ENCODE assay signal across 9 mouse cellular contexts in the genomic region with DNA sequence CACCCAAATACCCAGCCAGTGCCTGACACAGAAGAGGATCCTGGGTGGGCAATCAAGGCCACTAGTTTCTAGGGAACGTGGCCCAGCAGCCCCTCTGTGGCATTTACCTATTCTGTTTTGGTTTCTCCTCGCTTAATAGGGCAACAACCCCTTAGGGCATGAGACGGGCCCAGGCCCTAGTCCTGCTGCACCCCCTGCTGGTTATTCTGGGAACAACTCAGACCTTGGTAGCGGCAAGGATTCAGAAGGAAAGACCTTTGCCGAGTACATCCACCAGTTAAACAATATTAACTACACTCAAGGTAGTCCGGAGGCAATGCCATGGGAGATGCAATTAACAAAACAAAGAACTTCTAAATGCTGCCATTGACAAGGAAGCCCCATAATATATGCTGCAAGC. TPM values are rescaled to one million over a fixed set of nuclear protein-coding genes. Genes with fewer than 3 reads are reported as not detected.
A peak's percentile ranks its signal among the peaks of the same experiment; 100 is the strongest.
DNase-seq lines count a peak whose midpoint lies in the region; ATAC-seq lines count a peak whose summit lies in the region.
"Had no signal": no experiment of that assay in that cellular context is flagged by ENCODE, and none has a peak within 500 bp of the region (broad histone marks: within the 10 kb centered on the region; RNA-seq: fewer than 3 reads in every experiment).

No protein-coding gene starts in this region.

- H3K9me3 ChIP-seq in midbrain, embryonic 13.5 days: no peaks in the 10 kb centered on the region
- H3K9me3 ChIP-seq: limb, embryonic 12.5 days had no signal

- WGBS in midbrain, embryonic 13.5 days: 14% methylated on average over 6 of the region's 6 CpGs

- H3K4me2 ChIP-seq in midbrain, embryonic 13.5 days (replicated peaks): no peak overlapping the region
- H3K4me2 ChIP-seq: limb, embryonic 12.5 days had no signal

- H3K27me3 ChIP-seq in midbrain, embryonic 13.5 days: 0 out of 2 replicates have a peak, but pooled peaks cover 3% of the 10 kb centered on the region

- intact Hi-C loops in left cerebral cortex, postnatal 36 days (cut with DNase I): loop anchor here (2.0 kb wide), 1 partner anchor 84 kb away; no protein-coding TSS in a partner anchor

- DNase-seq in CD4-positive, CD25-positive, alpha-beta regulatory T cell, adult 2 months (ENCODE audit: low read depth, low spot score): peak; percentile 67
- peak; percentile 83 for DNase-seq in cerebellum, adult 9-10 months
- DNase-seq in frontal cortex, postnatal 14 days (ENCODE audit: low spot score in 2 of 2): peak; percentile 59 to 84
- DNase-seq in kidney, adult 18-20 months: peak; percentile 80
- DNase-seq in left cerebral cortex, postnatal 36 days (ENCODE audit: low spot score in 2 of 2): peak; percentile 74 to 79
- DNase-seq in spleen, postnatal 10 days (ENCODE audit: low spot score in 2 of 2): peak; percentile 54 to 76

- peaks cover 9% of the 10 kb centered on the region; the same call in 1 of the 2 replicates for H3K36me3 ChIP-seq in midbrain, embryonic 13.5 days
- H3K36me3 ChIP-seq: limb, embryonic 12.5 days had no signal

- no peak overlapping the region for H3K4me3 ChIP-seq in midbrain, embryonic 13.5 days (replicated peaks)
- H3K4me3 ChIP-seq: limb, embryonic 12.5 days had no signal

- 0 out of 2 replicates have a peak, but pooled peaks cover 3% of the 10 kb centered on the region for H3K4me1 ChIP-seq in midbrain, embryonic 13.5 days (replicated peaks)
- H3K4me1 ChIP-seq: limb, embryonic 12.5 days had no signal

- no peak for ATAC-seq in CD4-positive, CD25-positive, alpha-beta regulatory T cell, adult 4 months
- ATAC-seq in midbrain, embryonic 13.5 days: 0 out of 2 replicates have a peak, but pooled peaks have one; percentile 65

- no peak overlapping the region for H3K9ac ChIP-seq in midbrain, embryonic 13.5 days (replicated peaks)
- H3K9ac ChIP-seq: limb, embryonic 12.5 days had no signal

- no peak overlapping the region for H3K27ac ChIP-seq in midbrain, embryonic 13.5 days
- H3K27ac ChIP-seq: limb, embryonic 12.5 days had no signal

RNA-seq across cellular contexts. Expression of a gene that starts 11.2 kb away (rescaled TPM):
- polyA plus RNA-seq in CD4-positive, CD25-positive, alpha-beta regulatory T cell, adult 4 months (2017; shearing (Covaris generic)): not detected
- under 1 TPM; 0.32 to 0.35 TPM for total RNA-seq in left cerebral cortex, postnatal 36 days (2021)
- polyA plus RNA-seq in midbrain, embryonic 13.5 days (2015; fragmentation: Nextera tagmentation; extraction: Ambion mirVana): 0.63 and 1.1 TPM in 2 replicates
- polyA plus RNA-seq: limb, embryonic 12.5 days had no signal

RNA-seq across cellular contexts. Expression of a gene that starts 15.7 kb away (rescaled TPM):
- 1 to 10 TPM in 1 of 2 experiments, under 1 TPM in 1; 0.54 to 1.8 TPM for polyA plus RNA-seq in CD4-positive, CD25-positive, alpha-beta regulatory T cell, adult 4 months (2017; shearing (Covaris generic))
- 10 to 100 TPM; 29.0 to 38.5 TPM for total RNA-seq in left cerebral cortex, postnatal 36 days (2021)
- polyA plus RNA-seq in midbrain, embryonic 13.5 days (2015; fragmentation: Nextera tagmentation; extraction: Ambion mirVana): 14.8 and 19.7 TPM in 2 replicates

RNA-seq across cellular contexts. Expression of a gene that starts 39.3 kb away (rescaled TPM):
- 1 to 10 TPM; 4.4 to 7.0 TPM for polyA plus RNA-seq in CD4-positive, CD25-positive, alpha-beta regulatory T cell, adult 4 months (2017; shearing (Covaris generic))
- total RNA-seq in left cerebral cortex, postnatal 36 days (2021): 100 to 1,000 TPM in 1 of 2 experiments, 10 to 100 TPM in 1; 89.8 to 116 TPM
- polyA plus RNA-seq in midbrain, embryonic 13.5 days (2015; fragmentation: Nextera tagmentation; extraction: Ambion mirVana): 15.2 and 17.3 TPM in 2 replicates

RNA-seq across cellular contexts. Expression of a gene that starts 54.2 kb away (rescaled TPM):
- polyA plus RNA-seq in CD4-positive, CD25-positive, alpha-beta regulatory T cell, adult 4 months (2017; shearing (Covaris generic)): not detected
- 100 to 1,000 TPM; 120 to 122 TPM for total RNA-seq in left cerebral cortex, postnatal 36 days (2021)
- polyA plus RNA-seq in midbrain, embryonic 13.5 days (2015; fragmentation: Nextera tagmentation; extraction: Ambion mirVana): 39.6 and 42.5 TPM in 2 replicates
